Mouse (Mus musculus) adrenal gland, postnatal 36 days (tissue): ENCODE measurements around the gene 4930402H24Rik. TPM values are rescaled to one million over a fixed set of nuclear protein-coding genes. Genes with fewer than 3 reads are reported as not detected.
A peak's percentile ranks its signal among the peaks of the same experiment; 100 is the strongest.

ENCODE experiments used
- DNase-seq, 2 experiments: peaks; one replicate each; pipeline ENCODE4 v3.0.0; 2021; ENCODE audit warnings: mixed read lengths in 1 of 2
- total RNA-seq, 2 experiments: library from RNA; stranded (reverse); gene quantifications; 2 replicates each; pipeline ENCODE4 v1.2.3; 2021

4930402H24Rik gene
- total RNA-seq, 2 experiments from 2014 or later: 31.3 to 39.4 TPM

- DNase-seq: no peak
Observed at GRCm38 (mm10) chr2:130730746-130731145, 175.5 kb downstream of the 4930402H24Rik start.

GRCm38 (mm10) chr2:130728906-130729585 lies 177.2 kb downstream of the 4930402H24Rik start:
- DNase-seq: no peak

GRCm38 (mm10) chr2:130727752-130728151 lies 178.5 kb downstream of the 4930402H24Rik start:
- DNase-seq: no peak

GRCm38 (mm10) chr2:130724369-130724768 lies 181.8 kb downstream of the 4930402H24Rik start:
- DNase-seq: no peak

- no peak for DNase-seq
Observed at GRCm38 (mm10) chr2:130717951-130718350, 188.3 kb downstream of the 4930402H24Rik start.

GRCm38 (mm10) chr2:130707057-130707456 lies 199.1 kb downstream of the 4930402H24Rik start:
- DNase-seq: no peak

- no peak for DNase-seq
Observed at GRCm38 (mm10) chr2:130706602-130707001, 199.6 kb downstream of the 4930402H24Rik start.

GRCm38 (mm10) chr2:130705178-130705577 lies 201.0 kb downstream of the 4930402H24Rik start:
- no peak for DNase-seq

- no peak for DNase-seq
Observed at GRCm38 (mm10) chr2:130704040-130705001, 201.9 kb downstream of the 4930402H24Rik start.

- peak; percentile 17 to 34 for DNase-seq
Observed at GRCm38 (mm10) chr2:130697821-130698266, 208.4 kb downstream of the 4930402H24Rik start.

- peak; percentile 83 to 84 for DNase-seq
Observed at GRCm38 (mm10) chr2:130697153-130697810, 208.9 kb downstream of the 4930402H24Rik start, which contains the start of gene Slc4a11. Gene Slc4a11, minus strand, starts transcription at chr2:130697519.

- DNase-seq: peak in 1 of 2 experiments; percentile 16
Observed at GRCm38 (mm10) chr2:130696700-130697152, 209.5 kb downstream of the 4930402H24Rik start.

GRCm38 (mm10) chr2:130693563-130693962 lies 212.6 kb downstream of the 4930402H24Rik start:
- DNase-seq: peak; percentile 31 to 34

GRCm38 (mm10) chr2:130689011-130689410 lies 217.2 kb downstream of the 4930402H24Rik start:
- DNase-seq: peak in 1 of 2 experiments; percentile 23

GRCm38 (mm10) chr2:130685426-130685825 lies 220.8 kb downstream of the 4930402H24Rik start:
- no peak for DNase-seq

GRCm38 (mm10) chr2:130681531-130681930 lies 224.7 kb downstream of the 4930402H24Rik start:
- DNase-seq: no peak

- no peak for DNase-seq
Observed at GRCm38 (mm10) chr2:130679899-130680298, 226.3 kb downstream of the 4930402H24Rik start.

GRCm38 (mm10) chr2:130679154-130679553 lies 227.1 kb downstream of the 4930402H24Rik start:
- no peak for DNase-seq

- DNase-seq: peak; percentile 34 to 56
Observed at GRCm38 (mm10) chr2:130677211-130677610, 229.0 kb downstream of the 4930402H24Rik start.

- peak; percentile 90 to 93 for DNase-seq
Observed at GRCm38 (mm10) chr2:130667559-130667958, 238.6 kb downstream of the 4930402H24Rik start, which contains the start of gene Itpa. Gene Itpa, plus strand, starts transcription at chr2:130667610.

- peak; percentile 94 to 98 for DNase-seq
Observed at GRCm38 (mm10) chr2:130664102-130664701, 242.0 kb downstream of the 4930402H24Rik start, which contains the start of gene Ddrgk1. Gene Ddrgk1, minus strand, starts transcription at chr2:130664659.
